Mouse (Mus musculus): ENCODE data around the gene Zcchc8.

DNA sequence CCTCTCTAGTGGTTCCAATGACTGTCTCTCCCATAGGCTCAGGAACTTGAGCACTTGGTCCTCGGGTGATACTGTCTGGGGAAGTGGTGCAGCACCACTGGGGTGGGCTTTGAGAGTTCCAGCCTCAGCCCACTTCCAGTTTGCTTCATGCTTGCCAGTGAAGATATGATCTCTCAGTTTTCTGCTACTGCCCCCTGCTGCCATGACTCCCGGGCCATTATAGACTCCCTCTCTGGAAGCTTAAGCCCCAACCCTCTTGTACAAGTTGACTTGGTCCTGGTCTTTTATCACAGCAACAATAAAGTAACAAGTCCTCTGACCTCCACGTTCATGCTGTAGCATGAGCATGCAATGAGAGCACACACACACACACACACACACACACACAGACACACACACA is 41.8 kb downstream of the Zcchc8 start:
- TF ChIP-seq POLR2A (IDR thresholded peaks at IDR 0.05; ENCODE audit: borderline replicate concordance, low read depth, low read length), result no peak
- TF ChIP-seq CTCF (IDR thresholded peaks at IDR 0.05; ENCODE audit: low read depth, low read length), result no peak

All from bone marrow macrophage, adult 2 months (primary cell).